Mouse (Mus musculus) liver, embryonic 16.5 days (tissue): ENCODE results near the gene Lpxn. TPM values are rescaled to one million over a fixed set of nuclear protein-coding genes. Genes with fewer than 3 reads are reported as not detected.

ENCODE experiments used
- ATAC-seq: fragments of 200-750 bp; cut with Nextera tagmentation; 2 replicates; pipeline ENCODE4 v1.8.0; 2017; ENCODE audit warnings: low read depth, mild to moderate bottlenecking, moderate number of reproducible peaks, moderate library complexity
- H3K27ac ChIP-seq: fragments of 300-500 bp; sonication (generic); 2 replicates; pipeline ENCODE4 v1.5.1; 2014; ENCODE audit warnings: mild to moderate bottlenecking, low read length
- H3K27me3 ChIP-seq: fragments of 300-500 bp; sonication (generic); 2 replicates; pipeline ENCODE4 v1.6.1; 2014; ENCODE audit warnings: low read depth, low read length, mixed read lengths; ENCODE audit not compliant: control insufficient read depth, insufficient read depth
- H3K36me3 ChIP-seq: fragments of 300-500 bp; sonication (generic); 2 replicates; pipeline ENCODE4 v1.6.1; 2014; ENCODE audit warnings: mild to moderate bottlenecking; ENCODE audit not compliant: control insufficient read depth, insufficient read depth
- H3K4me1 ChIP-seq: fragments of 300-500 bp; sonication (generic); 2 replicates; pipeline ENCODE4 v1.6.1; 2014; ENCODE audit warnings: low read depth, low read length, mixed read lengths; ENCODE audit not compliant: control insufficient read depth
- H3K4me2 ChIP-seq: fragments of 300-500 bp; sonication (generic); 2 replicates; pipeline ENCODE4 v1.6.1; 2014; ENCODE audit warnings: low read depth, low read length, mixed read lengths
- H3K4me3 ChIP-seq: fragments of 300-500 bp; sonication (generic); 2 replicates; pipeline ENCODE4 v1.5.1; 2014; ENCODE audit warnings: low read depth, mild to moderate bottlenecking, low read length
- H3K9ac ChIP-seq: fragments of 300-500 bp; sonication (generic); 2 replicates; pipeline ENCODE4 v1.6.1; 2014; ENCODE audit warnings: low read depth, low read length
- H3K9me3 ChIP-seq: fragments of 300-500 bp; sonication (generic); replicated peaks from 2 replicates; pipeline ENCODE4 v1.6.1; 2016; ENCODE audit warnings: low read length; ENCODE audit not compliant: control insufficient read depth
- WGBS: fragments of 180-500 bp; shearing (Covaris S2); extraction: QIAGEN DNeasy Blood & Tissue Kit; methylation state at CpG from one replicate; pipeline ENCODE4 v1.1.7; 2014; ENCODE audit not compliant: insufficient replicate concordance; 5-methylcytosine and 5-hydroxymethylcytosine counted together
- polyA plus RNA-seq: library from polyadenylated mRNA; unstranded; fragments of >200 nt; fragmentation: Nextera tagmentation; extraction: Ambion mirVana; gene quantifications from 2 replicates; pipeline ENCODE4 v1.2.1, GENCODE M21; 2015

Gene Lpxn
- polyA plus RNA-seq, 1 experiment from 2014 or later: 2.3 TPM

DNA sequence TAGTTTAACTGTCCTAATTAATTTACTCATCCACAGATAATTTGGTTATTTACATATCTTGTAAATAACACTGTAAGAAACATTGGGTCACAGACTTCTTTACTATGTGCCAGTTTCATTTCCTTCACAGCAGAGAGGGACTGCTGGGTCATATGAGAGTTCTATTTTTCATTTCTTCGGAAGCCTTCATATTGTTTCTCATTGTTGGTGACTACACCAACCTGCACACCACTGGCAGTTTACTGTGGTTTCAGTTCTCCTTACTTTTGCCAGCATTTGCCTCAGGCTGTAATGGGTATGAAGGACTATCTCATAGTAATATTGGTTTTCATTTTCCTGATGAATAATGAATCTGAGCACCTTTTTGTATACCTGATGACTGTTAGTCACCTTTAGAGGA is 22.5 kb downstream of the Lpxn start:
- H3K27ac ChIP-seq: no peak overlapping the region
- H3K4me3 ChIP-seq: no peak overlapping the region
- H3K9me3 ChIP-seq: no peaks in the 10 kb centered on the region
- H3K9ac ChIP-seq: no peak overlapping the region
- H3K4me1 ChIP-seq: no peaks in the 10 kb centered on the region
- H3K36me3 ChIP-seq: no peaks in the 10 kb centered on the region
- WGBS: 74% methylated on average over 1 of the region's 1 CpGs
- ATAC-seq: no peak
- no peak overlapping the region for H3K4me2 ChIP-seq
- H3K27me3 ChIP-seq: no peaks in the 10 kb centered on the region

DNA sequence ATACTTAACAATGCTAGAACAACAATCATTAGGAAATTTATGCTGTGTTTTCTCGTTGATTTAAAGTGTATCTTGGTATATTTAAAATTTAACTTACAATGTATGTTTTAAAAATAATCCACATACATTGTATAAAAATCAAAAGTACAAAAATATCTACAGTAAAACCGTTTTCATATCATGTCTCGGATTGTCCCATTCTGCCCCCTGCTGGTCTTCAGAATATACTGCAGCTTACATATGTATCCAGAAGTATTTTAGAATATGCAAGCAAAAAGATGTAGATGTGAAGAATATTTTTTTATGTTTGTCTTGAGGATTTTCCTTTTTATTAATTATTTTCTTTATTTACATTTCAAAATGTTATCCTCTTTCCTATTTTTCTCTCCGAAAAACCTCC is 24.4 kb downstream of the Lpxn start:
- H3K9ac ChIP-seq: no peak overlapping the region
- ATAC-seq: no peak
- WGBS: 17% methylated on average over 4 of the region's 4 CpGs
- H3K4me3 ChIP-seq: no peak overlapping the region
- H3K9me3 ChIP-seq: no peaks in the 10 kb centered on the region
- H3K36me3 ChIP-seq: no peaks in the 10 kb centered on the region
- no peak overlapping the region for H3K4me2 ChIP-seq
- no peaks in the 10 kb centered on the region for H3K27me3 ChIP-seq
- no peaks in the 10 kb centered on the region for H3K4me1 ChIP-seq
- no peak overlapping the region for H3K27ac ChIP-seq

DNA sequence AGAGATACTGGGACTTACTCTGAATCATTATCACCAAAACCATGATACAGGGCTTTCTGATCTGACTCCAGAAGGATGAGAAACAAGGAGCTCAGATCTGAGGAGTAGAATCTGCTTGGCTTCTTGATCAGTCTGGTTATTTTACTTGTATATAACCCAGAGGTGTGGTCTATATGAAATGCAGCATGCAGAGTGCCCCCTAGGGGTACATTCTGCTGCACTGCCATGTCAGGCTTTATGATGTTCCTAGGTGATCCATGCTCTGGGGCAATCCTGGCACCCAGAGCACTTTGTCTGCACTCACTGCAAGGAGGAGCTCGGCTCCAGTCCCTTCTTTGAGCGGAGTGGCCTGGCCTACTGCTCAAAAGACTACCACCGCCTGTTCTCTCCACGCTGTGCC is 28.6 kb downstream of the Lpxn start:
- Histone ChIP-seq H3K4me3 (no peak overlapping the region), H3K36me3 (no peaks in the 10 kb centered on the region)
- no peak for ATAC-seq

DNA sequence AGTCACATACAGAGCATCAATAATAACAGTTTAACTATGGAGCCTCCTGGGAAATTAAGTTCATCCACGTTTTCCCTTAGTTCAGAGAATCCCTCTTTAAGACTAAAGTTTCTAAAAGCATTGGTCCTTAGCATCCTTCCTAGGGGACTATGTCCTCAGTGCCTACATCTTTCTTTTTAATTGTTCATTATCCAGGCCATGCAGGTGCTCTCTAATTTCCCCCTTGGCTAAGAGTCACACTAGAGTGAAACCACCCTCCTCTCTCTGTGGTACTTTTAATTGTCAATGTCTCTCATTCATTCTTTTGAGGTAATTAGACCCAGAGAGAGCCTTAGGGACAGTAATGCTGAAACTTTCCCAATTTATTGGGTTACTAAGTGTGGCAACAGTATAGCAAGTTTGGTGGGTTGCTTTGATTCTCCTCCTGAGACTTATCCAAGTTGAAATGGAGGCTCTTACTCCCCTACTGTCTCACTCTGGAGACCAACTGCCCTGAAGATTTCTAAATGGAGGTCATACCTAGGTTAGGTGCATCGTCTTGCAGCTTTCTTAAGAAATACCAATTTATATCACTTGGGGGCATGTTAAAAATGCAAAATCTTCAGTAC is 34.9 kb downstream of the Lpxn start:
- Histone ChIP-seq H3K9me3 (no peaks in the 10 kb centered on the region), H3K27ac (no peak overlapping the region), H3K36me3 (no peaks in the 10 kb centered on the region), H3K4me3 (no peak overlapping the region), H3K4me2 (no peak overlapping the region), H3K9ac (no peak overlapping the region), H3K27me3 (no peaks in the 10 kb centered on the region), H3K4me1 (no peaks in the 10 kb centered on the region; the same call in 1 of the 2 replicates)
- no peak for ATAC-seq
- 49% methylated on average over 2 of the region's 2 CpGs for WGBS

More for the DNA sequence above, 28.6 kb downstream of the Lpxn start:
- no peaks in the 10 kb centered on the region for H3K4me1 ChIP-seq
- H3K9me3 ChIP-seq: no peaks in the 10 kb centered on the region
- no peak overlapping the region for H3K27ac ChIP-seq
- H3K27me3 ChIP-seq: no peaks in the 10 kb centered on the region
- H3K9ac ChIP-seq: no peak overlapping the region
- H3K4me2 ChIP-seq: no peak overlapping the region
- 68% methylated on average over 4 of the region's 4 CpGs for WGBS

DNA sequence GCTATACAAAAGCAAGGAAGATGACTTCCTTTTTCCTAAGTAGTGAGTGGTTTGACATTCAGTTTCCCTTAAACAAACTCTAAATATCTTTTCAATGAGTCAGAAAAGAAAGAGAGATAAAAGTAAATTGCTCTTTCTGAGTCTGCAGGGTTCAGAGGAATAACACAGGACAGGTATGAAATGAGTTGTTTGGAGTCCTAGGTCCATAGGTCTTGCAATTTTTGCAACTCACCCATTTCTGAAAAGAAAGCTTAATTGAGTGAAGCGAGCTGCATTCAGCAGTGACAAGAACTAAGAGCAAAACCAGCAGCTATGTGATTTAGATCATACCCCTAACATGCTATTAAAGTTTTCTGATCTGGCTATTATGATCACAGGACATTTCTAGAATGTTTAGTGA is 35.6 kb downstream of the Lpxn start:
- no peaks in the 10 kb centered on the region for H3K36me3 ChIP-seq
- WGBS: 52% methylated on average over 1 of the region's 1 CpGs
- ATAC-seq: no peak

DNA sequence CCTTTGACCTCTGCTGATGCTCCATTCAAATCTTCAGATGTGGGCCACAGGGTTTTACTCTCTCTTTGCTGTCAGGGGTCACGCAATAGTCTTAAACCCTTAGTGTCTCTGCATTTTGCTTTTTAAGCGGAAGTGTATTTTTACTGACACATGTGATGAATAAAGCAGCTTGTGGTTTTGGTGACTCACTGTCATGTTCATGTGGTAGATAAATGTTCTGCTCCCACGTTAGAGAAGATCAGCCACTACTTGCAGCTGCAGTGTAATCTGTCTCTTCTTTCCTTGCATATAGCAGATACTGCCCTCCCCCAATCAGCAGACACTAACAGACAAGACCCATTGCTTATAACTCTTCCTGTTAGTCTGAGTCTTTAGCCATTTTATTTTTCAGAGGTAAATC is 37.6 kb downstream of the Lpxn start:
- 18% methylated on average over 3 of the region's 3 CpGs for WGBS
- no peaks in the 10 kb centered on the region for H3K27me3 ChIP-seq

More for the DNA sequence above, 35.6 kb downstream of the Lpxn start:
- H3K4me2 ChIP-seq: no peak overlapping the region
- H3K4me1 ChIP-seq: no peaks in the 10 kb centered on the region; the same call in 1 of the 2 replicates
- no peak overlapping the region for H3K9ac ChIP-seq
- no peaks in the 10 kb centered on the region for H3K27me3 ChIP-seq
- no peak overlapping the region for H3K4me3 ChIP-seq
- H3K27ac ChIP-seq: no peak overlapping the region
- no peaks in the 10 kb centered on the region for H3K9me3 ChIP-seq

DNA sequence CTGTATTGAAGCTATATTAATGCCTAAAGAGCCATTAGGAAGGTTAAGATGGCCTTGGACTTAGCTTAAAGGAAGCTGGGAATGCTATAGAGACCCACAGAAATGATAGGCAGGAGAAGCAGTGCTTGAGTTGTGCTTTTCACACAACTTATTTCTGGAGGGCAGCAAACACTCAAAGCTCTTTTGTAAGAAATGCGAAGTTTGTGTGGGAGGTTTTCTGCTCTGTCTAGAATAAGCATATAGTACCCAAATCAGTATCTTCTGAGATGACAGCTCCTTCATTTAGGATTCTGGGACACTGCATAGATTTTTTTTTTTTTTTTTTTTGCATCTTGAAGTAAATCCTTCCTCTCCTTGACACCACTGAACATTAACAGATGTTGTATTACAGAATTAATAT is 42.5 kb downstream of the Lpxn start:
- Histone ChIP-seq H3K4me1 (no peaks in the 10 kb centered on the region; the same call in 1 of the 2 replicates), H3K27me3 (no peaks in the 10 kb centered on the region), H3K9me3 (no peaks in the 10 kb centered on the region), H3K36me3 (no peaks in the 10 kb centered on the region), H3K4me3 (no peak overlapping the region), H3K27ac (no peak overlapping the region), H3K9ac (no peak overlapping the region), H3K4me2 (no peak overlapping the region)
- ATAC-seq: no peak
- 68% methylated on average over 1 of the region's 1 CpGs for WGBS

More for the DNA sequence above, 37.6 kb downstream of the Lpxn start:
- Histone ChIP-seq H3K36me3 (no peaks in the 10 kb centered on the region), H3K9ac (no peak overlapping the region), H3K4me2 (no peak overlapping the region), H3K4me1 (no peaks in the 10 kb centered on the region; the same call in 1 of the 2 replicates), H3K4me3 (no peak overlapping the region), H3K9me3 (no peaks in the 10 kb centered on the region), H3K27ac (no peak overlapping the region)
- ATAC-seq: peak; percentile 51; the same call in 1 of the 2 replicates

DNA sequence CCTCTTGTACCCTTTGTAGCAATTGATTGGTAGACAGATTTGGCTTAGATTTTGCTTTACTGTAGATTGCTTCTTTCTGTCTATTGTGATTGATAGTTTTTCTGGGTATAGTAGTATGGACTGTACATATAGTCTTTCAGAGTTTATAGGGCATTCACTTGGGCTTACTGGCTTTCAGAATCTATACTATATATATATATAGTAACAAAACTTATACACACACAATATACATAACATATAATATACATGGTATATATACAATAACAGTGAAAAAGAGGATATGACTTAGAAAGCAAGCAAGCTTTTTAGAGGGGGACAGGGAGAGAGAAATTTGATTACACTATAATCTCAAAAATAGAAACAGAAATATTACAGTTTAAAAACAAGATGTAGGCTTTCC is 50.4 kb downstream of the Lpxn start, which contains the start of gene Gm5244:
TSS of gene Gm5244 (plus strand) at position 301 of the 400 bp plus-strand sequence.
- Histone ChIP-seq H3K27me3 (no peaks in the 10 kb centered on the region), H3K4me1 (no peaks in the 10 kb centered on the region), H3K4me3 (no peak within 1 kb of the TSS), H3K9me3 (no peaks in the 10 kb centered on the region), H3K27ac (no peak within 1 kb of the TSS), H3K4me2 (no peak within 1 kb of the TSS), H3K9ac (no peak within 1 kb of the TSS), H3K36me3 (no peaks in the 10 kb centered on the region)
- no peak for ATAC-seq

DNA sequence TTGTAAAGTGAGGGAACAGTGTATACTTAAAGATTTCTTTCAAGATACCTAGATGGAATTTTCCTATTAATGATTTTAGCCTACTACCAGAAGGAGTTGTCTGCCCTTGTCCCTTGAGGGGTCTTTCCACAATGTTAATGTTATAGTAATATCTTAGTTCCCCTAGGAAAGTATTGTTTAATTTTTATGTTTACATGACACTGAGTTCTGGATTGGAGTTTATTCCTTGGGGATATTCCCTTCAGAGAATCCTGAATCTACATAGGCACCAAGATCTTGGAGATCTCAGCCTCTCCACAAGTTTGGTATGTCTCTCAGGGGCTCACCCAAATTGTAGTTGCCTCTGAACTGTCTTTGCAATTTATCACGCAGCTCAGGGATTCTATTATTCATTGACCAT is 61.0 kb downstream of the Lpxn start, which contains the start of gene Olfr1444:
TSS of gene Olfr1444 (plus strand) at position 301 of the 400 bp plus-strand sequence.
- H3K4me1 ChIP-seq: no peaks in the 10 kb centered on the region
- no peaks in the 10 kb centered on the region for H3K36me3 ChIP-seq
- H3K27me3 ChIP-seq: no peaks in the 10 kb centered on the region
- 33% methylated on average over 1 of the region's 1 CpGs for WGBS
- no peak within 1 kb of the TSS for H3K4me2 ChIP-seq
- no peaks in the 10 kb centered on the region for H3K9me3 ChIP-seq
- no peak for ATAC-seq
- no peak within 1 kb of the TSS for H3K4me3 ChIP-seq
- H3K27ac ChIP-seq: no peak within 1 kb of the TSS
- no peak within 1 kb of the TSS for H3K9ac ChIP-seq
